Mouse (Mus musculus) gastrocnemius, postnatal 10 days (tissue): ENCODE measurements around the gene Efcab7. TPM values are rescaled to one million over a fixed set of nuclear protein-coding genes. Genes with fewer than 3 reads are reported as not detected.
A peak's percentile ranks its signal among the peaks of the same experiment; 100 is the strongest.

Experiments used
- DNase-seq: peaks from one replicate; pipeline ENCODE4 v3.0.0; 2021; ENCODE audit warnings: mixed read lengths
- long read RNA-seq, 2 experiments: library from polyadenylated mRNA; stranded (forward); transcript quantifications; one replicate each; pipeline ENCODE4 v2.0.0; 2021
- total RNA-seq, 2 experiments: library from RNA; stranded (reverse); gene quantifications; 2 replicates each; pipeline ENCODE4 v1.2.3; 2021

The Efcab7 gene
- total RNA-seq: 1 to 10 TPM; 3.3 to 5.4 TPM
- long read RNA-seq, experiment 1: 0 reads
- long read RNA-seq, experiment 2: 0 reads

- DNase-seq: peak; percentile 77
These were observed at the start of gene Efcab7 for GRCm38 (mm10) chr4:99829094-99830073. Gene Efcab7 (plus strand): TSS chr4:99829198.

DNA sequence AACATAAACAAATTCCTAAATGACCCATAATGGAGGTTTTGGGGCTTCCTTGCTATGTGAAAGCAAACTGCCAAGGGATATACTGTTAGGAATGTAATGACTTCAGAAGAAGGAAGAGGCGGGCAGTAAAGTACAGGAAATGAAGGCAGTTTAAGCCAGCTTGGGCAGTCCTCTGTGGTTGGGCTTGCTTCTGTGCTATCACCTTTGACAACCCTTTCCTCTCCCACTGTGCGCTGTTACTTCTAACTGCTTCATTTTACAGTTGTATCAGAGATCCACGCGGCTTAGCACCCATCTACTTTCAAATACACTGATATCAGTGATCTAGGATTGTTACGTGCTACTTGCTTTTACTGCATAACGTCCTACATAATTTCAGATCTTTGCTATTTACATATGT lies 36.6 kb upstream of the Efcab7 start:
- no peak for DNase-seq

DNA sequence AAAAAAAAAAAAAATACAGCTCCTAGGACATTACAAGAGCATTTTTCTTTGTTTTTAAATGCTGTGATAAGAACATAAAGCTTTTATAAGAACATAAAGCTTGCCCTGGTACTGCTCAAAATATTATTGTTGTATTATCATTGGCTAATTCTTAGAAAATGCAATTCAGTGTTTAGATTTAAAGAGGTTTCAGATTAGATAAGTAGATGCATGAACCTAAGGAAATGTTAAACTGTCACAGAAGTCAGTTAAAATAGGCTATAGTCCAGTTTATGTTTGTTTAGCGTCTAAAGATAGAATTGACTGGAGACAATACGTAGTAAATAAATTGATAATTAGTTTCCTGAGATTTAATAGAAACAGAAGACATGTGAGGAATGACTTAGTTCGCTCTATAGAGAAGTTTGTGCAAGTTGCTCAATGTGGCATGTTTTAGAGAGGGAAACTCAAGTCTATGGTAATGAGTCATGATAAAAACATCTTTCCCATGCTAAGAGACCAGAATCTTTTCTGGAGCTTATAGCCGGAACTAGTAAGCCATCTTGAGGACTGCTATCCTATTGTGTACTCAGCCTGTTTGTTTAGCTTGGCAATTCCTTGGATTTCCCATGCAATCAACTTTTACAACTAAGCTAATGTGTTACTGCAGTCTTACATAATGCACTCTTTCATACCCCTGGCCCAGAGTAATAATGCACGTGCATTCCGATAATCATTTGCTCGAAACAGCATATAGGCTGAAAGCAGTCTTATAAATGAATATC lies 12.1 kb upstream of the Efcab7 start:
- no peak for DNase-seq

- no peak for DNase-seq
These were observed 661 bp upstream of the Efcab7 start for GRCm38 (mm10) chr4:99828337-99828736.

- no peak for DNase-seq
These were observed 282 bp upstream of the Efcab7 start for GRCm38 (mm10) chr4:99828739-99829093.

- DNase-seq: no peak
These were observed 52.9 kb downstream of the Efcab7 start for GRCm38 (mm10) chr4:99881882-99882281.

DNA sequence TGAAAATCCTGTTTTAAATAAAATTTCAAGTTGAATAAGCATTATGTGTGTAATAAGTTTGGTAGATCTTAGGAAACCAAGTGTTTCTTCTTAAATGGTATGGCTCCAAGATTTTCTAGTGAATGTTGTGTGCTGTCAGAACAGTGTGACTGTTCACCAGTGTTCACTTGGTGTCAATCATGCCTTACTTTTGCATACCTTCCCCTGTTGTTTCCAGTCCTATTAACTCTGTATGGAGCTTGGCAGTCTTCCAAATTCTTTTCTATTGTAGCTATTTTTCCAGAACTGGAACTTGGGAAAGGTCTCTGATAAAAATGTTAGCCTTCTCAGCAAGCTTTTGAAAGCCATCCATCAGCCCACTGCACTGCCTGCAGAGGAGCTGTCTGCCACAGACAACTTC lies 53.4 kb downstream of the Efcab7 start:
- DNase-seq: no peak

GRCm38 (mm10) chr4:99913894-99914451 lies 85.0 kb downstream of the Efcab7 start:
- no peak for DNase-seq

DNA sequence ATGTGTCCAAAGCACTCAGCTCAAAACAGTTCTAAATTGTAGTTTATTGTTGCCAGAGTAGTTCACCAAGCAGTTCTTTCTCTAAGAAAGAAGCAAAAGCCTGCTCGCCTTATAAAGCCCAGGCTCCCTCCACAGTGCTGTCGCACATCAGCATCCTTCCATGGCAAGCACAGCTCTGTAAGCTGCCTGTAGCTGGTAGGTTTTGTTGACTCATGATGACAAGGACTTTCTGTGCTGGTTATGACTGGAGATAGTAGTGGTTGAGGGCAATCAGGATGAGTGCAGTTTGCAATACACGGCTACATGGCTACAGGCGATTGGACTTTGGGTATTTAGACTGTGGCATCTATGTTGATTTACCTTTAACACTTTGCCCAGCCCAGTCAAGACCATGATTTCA lies 97.4 kb downstream of the Efcab7 start:
- no peak for DNase-seq

DNA sequence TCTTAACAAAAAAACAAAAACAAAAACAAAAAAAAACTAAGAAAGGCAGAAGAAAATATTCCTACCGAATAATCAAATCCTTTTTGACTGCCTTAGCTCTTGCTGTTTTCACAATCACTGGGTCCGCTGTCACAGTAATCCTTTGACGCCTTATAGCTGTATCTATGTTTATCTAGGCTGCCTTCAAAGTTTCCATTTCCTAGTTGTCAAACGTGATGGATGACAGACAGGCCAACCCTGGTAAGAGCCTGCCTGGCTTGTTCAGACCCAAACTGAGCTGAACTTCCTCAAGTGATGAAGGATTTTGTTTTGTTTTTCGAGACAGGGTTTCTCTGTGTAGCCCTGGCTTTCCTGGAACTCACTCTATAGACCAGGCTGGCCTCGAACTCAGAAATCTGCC lies 99.5 kb downstream of the Efcab7 start:
- DNase-seq: no peak

- peak; percentile 86 for DNase-seq
These were observed 100.2 kb downstream of the Efcab7 start, which contains the start of gene Pgm1 for GRCm38 (mm10) chr4:99929149-99929612. Gene Pgm1 (plus strand): TSS chr4:99929414.

DNA sequence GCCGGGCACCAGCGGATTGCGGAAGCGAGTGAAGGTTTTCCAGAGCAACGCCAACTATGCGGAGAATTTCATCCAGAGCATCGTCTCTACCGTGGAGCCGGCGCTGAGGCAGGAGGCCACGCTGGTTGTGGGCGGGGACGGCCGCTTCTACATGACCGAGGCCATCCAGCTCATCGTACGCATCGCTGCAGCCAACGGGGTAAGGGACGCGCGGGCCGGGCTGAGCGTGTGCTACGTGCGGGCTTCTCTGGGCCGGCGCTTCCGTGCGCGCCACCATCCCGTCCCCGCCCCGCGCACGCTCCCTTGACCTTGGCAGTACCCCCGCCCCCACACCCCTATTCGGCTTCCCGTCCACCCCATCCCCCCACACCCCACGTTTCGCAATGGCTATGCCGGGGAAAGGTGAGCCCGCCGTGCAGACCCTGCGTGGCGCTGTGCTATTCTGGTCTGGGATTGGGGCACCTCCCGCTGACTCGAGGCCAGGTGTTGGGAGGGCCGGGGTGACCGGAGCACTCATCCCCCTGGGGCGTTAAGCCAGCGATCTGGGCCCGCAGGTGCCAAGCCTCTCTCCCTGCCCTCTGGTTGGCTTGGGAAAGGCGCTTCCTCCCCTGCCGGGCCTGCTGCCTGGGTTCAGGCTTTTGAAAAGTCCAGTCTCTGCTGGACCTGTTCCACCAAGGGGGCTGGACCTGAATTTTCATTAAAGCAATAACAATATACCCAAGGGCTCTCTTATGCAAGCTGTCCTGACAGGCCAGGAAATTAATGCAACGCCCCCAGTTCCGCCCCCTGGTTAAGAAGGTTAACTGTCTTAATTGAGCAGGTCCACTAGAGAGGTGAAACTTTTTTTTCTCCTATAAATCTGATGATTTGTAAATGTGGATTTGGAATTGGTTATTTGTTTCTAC lies 100.9 kb downstream of the Efcab7 start, which contains the start of gene Itgb3bp:
Itgb3bp (minus strand) TSS at position 201 of the 905 bp plus-strand sequence.
- peak; percentile 90 for DNase-seq

DNA sequence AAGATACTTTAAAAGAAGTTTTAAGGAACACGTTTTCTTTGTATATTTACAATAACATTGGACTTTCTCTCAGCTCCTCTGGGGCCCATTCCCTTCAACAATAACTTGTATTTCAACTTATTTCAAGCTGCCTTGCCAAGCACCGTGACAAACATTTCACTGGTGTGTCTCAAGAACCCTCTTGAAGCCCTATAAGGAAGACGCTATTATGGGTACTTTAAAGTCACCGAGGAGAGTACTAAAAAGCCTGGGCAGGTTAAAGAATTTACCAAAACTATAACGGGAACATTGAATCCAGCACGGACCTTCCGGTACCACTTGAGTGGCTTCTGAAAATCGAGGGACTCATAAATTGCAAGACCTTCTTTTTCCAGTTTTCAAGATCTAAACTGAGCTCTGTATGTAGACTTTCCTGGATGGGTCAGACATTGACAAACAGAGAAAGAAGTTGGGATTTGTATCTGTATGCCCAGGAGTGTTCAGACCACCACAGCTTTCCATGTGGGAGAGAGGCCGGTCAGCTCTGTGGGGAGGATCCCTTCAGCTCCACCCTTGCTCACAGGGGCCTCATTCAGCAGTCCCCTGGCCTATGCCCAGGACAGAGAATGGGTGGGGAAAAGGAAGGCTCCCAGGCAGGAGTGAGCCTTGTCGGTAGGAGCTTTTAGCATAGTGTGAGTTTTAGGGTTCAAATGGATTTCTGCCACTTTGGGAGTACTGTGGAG lies 101.7 kb downstream of the Efcab7 start:
- DNase-seq: peak; percentile 46

DNA sequence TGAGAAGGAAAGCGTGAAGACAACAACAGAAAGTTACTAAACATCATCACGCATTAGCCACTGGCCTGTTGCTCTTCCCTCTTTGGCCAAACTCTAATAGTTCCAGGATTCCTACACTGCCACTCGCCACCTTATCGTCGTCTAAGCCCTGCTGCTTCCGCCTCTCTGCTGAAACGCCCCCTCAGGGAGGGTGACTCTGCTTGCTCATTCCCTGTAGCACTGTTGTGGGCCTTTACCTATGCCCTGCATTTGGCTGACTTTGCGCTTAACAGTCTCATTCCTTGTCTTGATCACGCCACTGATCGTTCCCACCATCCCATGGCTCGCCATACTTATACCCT lies 102.2 kb downstream of the Efcab7 start:
- no peak for DNase-seq

DNA sequence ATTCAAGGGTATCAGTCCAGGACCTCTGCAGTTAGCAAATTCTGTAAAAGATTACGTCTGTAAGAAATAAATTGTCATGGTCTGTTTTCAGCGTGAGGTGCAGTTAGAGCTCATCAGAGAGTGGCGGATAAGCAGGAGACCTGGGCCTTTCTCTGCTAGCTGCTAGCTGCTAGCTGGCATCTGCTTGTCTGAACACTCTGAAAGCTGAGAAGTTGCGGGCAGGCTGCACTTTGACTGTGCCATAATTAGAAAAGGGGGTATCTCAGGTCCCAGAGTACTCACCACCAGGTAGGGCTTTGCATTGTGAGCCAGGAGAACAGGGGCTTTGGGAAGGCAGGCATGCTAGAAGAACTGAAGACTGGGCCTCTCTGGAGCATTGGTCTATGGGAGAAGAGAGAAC lies 102.8 kb downstream of the Efcab7 start:
- DNase-seq: no peak

- DNase-seq: no peak
These were observed 105.9 kb downstream of the Efcab7 start for GRCm38 (mm10) chr4:99934859-99935258.

DNA sequence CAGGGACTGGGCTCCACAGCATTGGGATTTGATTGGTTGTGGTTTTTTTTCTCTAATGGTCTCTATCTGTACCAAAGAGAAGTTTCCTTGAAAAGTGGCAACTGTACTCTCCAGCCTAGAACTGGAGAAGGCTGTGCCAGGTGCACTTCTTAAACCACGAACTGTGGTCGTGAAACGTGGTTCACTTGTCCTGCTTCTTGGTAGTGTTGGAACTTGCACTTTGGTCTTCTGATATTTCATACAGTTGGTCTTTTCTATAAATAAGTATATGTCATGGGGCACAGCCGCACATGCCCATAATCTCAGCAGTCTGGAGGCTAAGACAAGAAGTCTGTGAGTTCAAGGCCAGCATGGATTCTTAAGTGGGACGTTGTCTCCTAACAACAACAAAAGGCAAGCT lies 107.3 kb downstream of the Efcab7 start:
- no peak for DNase-seq

GRCm38 (mm10) chr4:99939711-99940505 lies 110.9 kb downstream of the Efcab7 start:
- DNase-seq: no peak

DNA sequence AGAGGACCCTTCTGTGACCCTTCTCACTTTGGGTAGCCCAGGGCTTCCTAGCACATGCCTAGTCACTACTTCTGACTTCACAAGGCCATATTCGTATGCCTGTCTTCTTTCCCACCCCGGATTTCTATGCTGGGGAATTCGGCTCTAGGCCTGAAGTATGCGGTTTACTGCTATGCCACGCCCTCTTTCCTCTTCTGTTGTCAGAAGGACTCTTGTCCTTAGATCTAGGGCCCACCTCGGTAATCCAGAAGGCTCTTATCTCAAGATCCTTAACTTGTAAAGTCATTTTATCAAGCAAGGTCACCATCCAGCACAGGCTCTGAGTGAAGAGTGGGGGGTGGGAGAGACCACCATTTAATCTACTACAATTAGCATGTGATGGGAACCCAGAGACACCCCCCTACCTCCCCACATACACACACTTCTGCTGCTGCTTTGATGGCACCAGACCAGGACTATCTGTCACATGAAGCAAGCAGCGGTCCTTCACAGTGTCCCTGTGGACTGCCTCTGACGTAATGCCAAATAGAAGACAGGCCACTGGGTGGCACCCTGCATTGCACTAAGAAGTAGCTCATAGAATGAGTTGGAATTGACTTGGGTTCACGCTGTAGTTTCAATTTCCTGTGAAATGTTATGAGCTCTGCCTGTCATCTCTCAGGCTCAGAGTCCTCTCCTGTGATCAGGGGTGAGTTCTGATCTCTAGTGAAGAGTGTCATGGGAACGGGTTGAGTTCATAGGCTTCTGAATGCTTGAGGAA lies 112.8 kb downstream of the Efcab7 start:
- no peak for DNase-seq
